Comparison of ENCODE assay signal across 19 mouse cellular contexts in genomic region chr7:100718741-100719140, GRCm38 (mm10). TPM values are rescaled to one million over a fixed set of nuclear protein-coding genes. Genes with fewer than 3 reads are reported as not detected.
"Had no signal": no experiment of that assay in that cellular context is flagged by ENCODE, and none has a peak within 500 bp of the region (broad histone marks: within the 10 kb centered on the region; RNA-seq: fewer than 3 reads in every experiment).

No protein-coding gene starts in this region.

- H3K36me3 ChIP-seq: liver, embryonic 15.5 days; lung, embryonic 15.5 days; midbrain, embryonic 13.5 days; midbrain, embryonic 15.5 days; neural tube, embryonic 12.5 days had no signal

- H3K4me3 ChIP-seq: liver, embryonic 15.5 days; lung, embryonic 15.5 days; megakaryocyte, embryonic 14.5 days; midbrain, embryonic 13.5 days; midbrain, embryonic 15.5 days; neural tube, embryonic 12.5 days had no signal

- DNase-seq: liver, postnatal 0 days; lung, adult 2 months; lung, postnatal 14 days; lung, postnatal 36 days; right cerebral cortex, postnatal 14 days; thymus, adult 18-20 months; thymus, postnatal 14 days; thymus, postnatal 36 days had no signal

- H3K4me1 ChIP-seq: liver, embryonic 15.5 days; megakaryocyte, embryonic 14.5 days had no signal

- H3K9ac ChIP-seq: liver, embryonic 15.5 days; liver, postnatal 0 days; lung, embryonic 15.5 days; midbrain, embryonic 13.5 days; midbrain, embryonic 15.5 days; neural tube, embryonic 12.5 days had no signal

- H3K27me3 ChIP-seq: liver, embryonic 15.5 days; lung, embryonic 15.5 days; megakaryocyte, embryonic 14.5 days; midbrain, embryonic 13.5 days; midbrain, embryonic 15.5 days; neural tube, embryonic 12.5 days had no signal

- H3K27ac ChIP-seq: liver, embryonic 15.5 days; lung, embryonic 15.5 days; macrophage; midbrain, embryonic 13.5 days; midbrain, embryonic 15.5 days; neural tube, embryonic 12.5 days had no signal

- H3K9me3 ChIP-seq: liver, embryonic 15.5 days; lung, embryonic 15.5 days; megakaryocyte, embryonic 14.5 days; midbrain, embryonic 13.5 days; midbrain, embryonic 15.5 days; neural tube, embryonic 12.5 days had no signal

- ATAC-seq: liver, postnatal 0 days; lung, postnatal 0 days; midbrain, embryonic 13.5 days; midbrain, embryonic 15.5 days had no signal

- H3K4me2 ChIP-seq: liver, embryonic 15.5 days; lung, embryonic 15.5 days; midbrain, embryonic 11.5 days; midbrain, embryonic 13.5 days; midbrain, embryonic 15.5 days; neural tube, embryonic 12.5 days had no signal

RNA-seq across cellular contexts. Expression of gene Plekhb1, which starts 56.5 kb away (rescaled TPM):
- total RNA-seq: megakaryocyte progenitor cell, adult 5-6 weeks; monocyte, adult 5-6 weeks had no signal
- polyA plus RNA-seq: macrophage had no signal
